Mouse (Mus musculus) lung, adult 2 months (tissue): ENCODE measurements around the gene March5.

Source experiments
- CTCF ChIP-seq: fragments of 200-500 bp; IDR thresholded peaks from 2 replicates; pipeline ENCODE4 v1.5.1; 2011; ENCODE audit warnings: mild to moderate bottlenecking, low read length, control low read depth; ENCODE audit not compliant: insufficient read depth
- POLR2A ChIP-seq: fragments of 200-500 bp; IDR thresholded peaks from 2 replicates; pipeline ENCODE4 v1.6.1; 2011; ENCODE audit warnings: low read depth, mild to moderate bottlenecking, control low read depth, low read length, borderline replicate concordance; ENCODE audit errors: extremely low read depth

DNA sequence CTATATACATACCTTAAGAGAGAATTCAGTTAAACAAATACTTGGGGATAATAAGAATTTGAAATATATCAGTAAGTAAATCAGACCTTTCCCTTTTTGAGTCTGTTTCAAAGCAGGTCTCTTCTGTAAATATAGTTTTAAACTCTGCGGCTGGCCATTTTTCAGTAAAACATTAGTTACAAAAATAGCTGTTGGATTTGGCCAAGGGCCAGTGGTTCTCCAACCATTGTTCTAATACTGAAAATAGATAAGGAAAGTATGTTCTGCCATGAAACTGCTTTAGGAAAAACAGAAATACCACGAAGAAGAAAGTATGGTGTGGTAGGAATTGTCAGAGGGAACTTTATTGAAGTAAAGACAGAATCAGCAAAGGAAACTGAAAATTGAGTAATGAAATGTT, 7.4 kb downstream of the March5 start:
- no peak for TF ChIP-seq POLR2A
- no peak for TF ChIP-seq CTCF
